Comparison of ENCODE assay signal across 17 mouse cellular contexts in genomic region chr17:57262901-57263550, GRCm38 (mm10).
"Had no signal": no experiment of that assay in that cellular context is flagged by ENCODE, and none has a peak within 500 bp of the region (broad histone marks: within the 10 kb centered on the region; RNA-seq: fewer than 3 reads in every experiment).

No protein-coding gene starts in this region.

- H3K9me3 ChIP-seq: lung, embryonic 15.5 days; megakaryocyte, embryonic 14.5 days; midbrain, embryonic 12.5 days; midbrain, embryonic 15.5 days; neural tube, embryonic 12.5 days; stomach, embryonic 15.5 days had no signal

- ATAC-seq: liver, postnatal 0 days; lung, postnatal 0 days; midbrain, embryonic 15.5 days had no signal

- H3K4me2 ChIP-seq: lung, embryonic 15.5 days; midbrain, embryonic 12.5 days; midbrain, embryonic 15.5 days; neural tube, embryonic 12.5 days; stomach, embryonic 15.5 days had no signal

- H3K36me3 ChIP-seq: midbrain, embryonic 15.5 days had no signal

- H3K4me3 ChIP-seq: lung, embryonic 15.5 days; megakaryocyte, embryonic 14.5 days; midbrain, embryonic 12.5 days; midbrain, embryonic 15.5 days; neural tube, embryonic 12.5 days; stomach, embryonic 15.5 days had no signal

- H3K27ac ChIP-seq: lung, embryonic 15.5 days; macrophage; midbrain, embryonic 12.5 days; midbrain, embryonic 15.5 days; neural tube, embryonic 12.5 days; stomach, embryonic 15.5 days; stomach, postnatal 0 days had no signal

- DNase-seq: liver, postnatal 0 days; lung, adult 2 months; lung, postnatal 14 days; lung, postnatal 36 days; right cerebral cortex, postnatal 14 days; thymus, adult 2 months; thymus, postnatal 25 days; thymus, postnatal 4 days had no signal

- H3K9ac ChIP-seq: liver, postnatal 0 days; lung, embryonic 15.5 days; midbrain, embryonic 12.5 days; midbrain, embryonic 15.5 days; neural tube, embryonic 12.5 days; stomach, embryonic 15.5 days had no signal

- H3K27me3 ChIP-seq: lung, embryonic 15.5 days; megakaryocyte, embryonic 14.5 days; midbrain, embryonic 12.5 days; midbrain, embryonic 15.5 days; neural tube, embryonic 12.5 days; stomach, embryonic 15.5 days had no signal

- H3K4me1 ChIP-seq: midbrain, embryonic 12.5 days; midbrain, embryonic 15.5 days; neural tube, embryonic 12.5 days had no signal
